Mouse (Mus musculus) heart, postnatal 14 days (tissue): ENCODE measurements around the gene Src. TPM values are rescaled to one million over a fixed set of nuclear protein-coding genes. Genes with fewer than 3 reads are reported as not detected.

Experiments used
- DNase-seq, 2 experiments: peaks; one replicate each; pipeline ENCODE4 v3.0.0; 2021 to 2022
- intact Hi-C: fragments of 180-260 bp; cut with DNase I; formaldehyde crosslinking; loops from one replicate; pipeline ENCODE4 v1.15.1; 2025
- total RNA-seq, 2 experiments: library from RNA; stranded (reverse); gene quantifications; 2 replicates each; pipeline ENCODE4 v1.2.3; 2021

Gene Src
- total RNA-seq, 2 experiments from 2014 or later, result 5.5 to 6.9 TPM

DNA sequence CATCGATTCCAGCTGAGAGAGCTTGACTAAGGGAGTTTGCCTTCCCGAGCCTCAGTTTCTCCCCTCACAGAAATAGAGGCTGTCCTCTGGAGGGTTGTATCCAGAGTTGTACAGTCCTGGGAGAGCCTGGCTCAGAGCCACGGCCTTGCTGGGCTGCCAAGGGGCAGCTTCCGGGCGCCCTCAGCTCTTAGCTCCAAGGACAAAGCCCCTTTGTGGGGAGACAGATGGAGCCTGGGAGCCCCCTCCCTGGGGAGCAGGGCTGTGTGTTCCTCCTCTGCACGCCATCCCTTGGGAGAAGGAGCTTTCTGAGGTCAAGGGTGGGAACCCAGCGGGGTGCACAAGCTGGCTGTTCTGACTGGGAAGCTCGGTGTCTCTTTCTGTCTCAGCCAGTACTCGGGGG lies 14.2 kb downstream of the Src start:
- peak; percentile 34 to 52 for DNase-seq
- intact Hi-C loops, result no loop called here

DNA sequence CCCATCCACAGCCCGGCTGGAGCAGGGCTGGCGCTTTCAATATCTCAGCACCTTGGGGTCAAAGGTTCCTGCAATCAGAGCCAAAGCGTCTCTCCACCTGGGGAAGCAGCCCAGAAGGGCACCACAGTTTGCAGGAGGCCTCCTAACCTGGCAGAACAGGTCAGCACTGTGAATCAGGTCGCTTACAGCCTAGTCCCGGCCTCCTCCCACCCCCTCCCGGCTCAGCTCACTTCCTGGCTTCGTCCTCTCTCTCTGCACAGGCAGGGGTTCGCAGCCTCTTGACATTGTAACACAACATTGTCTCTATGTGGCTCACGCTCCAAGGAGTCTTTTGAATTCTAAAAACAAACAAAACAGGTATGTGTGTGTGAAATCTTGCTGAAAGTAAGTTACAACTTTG lies 15.8 kb downstream of the Src start:
- no peak for DNase-seq
- intact Hi-C loops, result no loop called here

GRCm38 (mm10) chr2:157434497-157434896 lies 16.3 kb downstream of the Src start:
- peak in 1 of 2 experiments; percentile 31 for DNase-seq
- intact Hi-C loops, result no loop called here

GRCm38 (mm10) chr2:157436496-157436895 lies 18.3 kb downstream of the Src start:
- intact Hi-C loops, result no loop called here
- DNase-seq, result no peak

DNA sequence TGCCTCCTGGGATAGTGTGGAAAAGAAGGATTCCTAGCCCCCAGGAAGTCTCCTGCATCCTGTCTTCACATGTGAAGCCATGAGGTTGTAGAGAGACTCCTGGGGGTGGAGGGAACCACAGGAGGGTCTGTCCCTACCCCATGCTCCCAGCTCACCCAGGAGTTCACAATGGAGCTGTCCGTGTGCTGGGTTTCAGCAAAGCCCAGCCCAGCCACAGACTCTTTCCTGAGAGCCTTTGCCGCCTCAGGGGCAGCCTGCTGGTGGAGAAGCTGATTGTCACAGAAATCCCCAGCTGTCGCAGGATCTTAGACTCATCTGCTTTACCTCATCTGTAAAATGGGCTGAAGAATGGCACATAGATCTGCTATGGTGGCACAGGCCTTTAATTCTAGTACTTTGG lies 18.9 kb downstream of the Src start:
- intact Hi-C loops, result no loop called here
- DNase-seq, result no peak

GRCm38 (mm10) chr2:157441363-157441762 lies 23.1 kb downstream of the Src start:
- intact Hi-C loops, result no loop called here
- no peak for DNase-seq

GRCm38 (mm10) chr2:157447297-157448158 lies 29.3 kb downstream of the Src start:
- intact Hi-C loops, result no loop called here
- no peak for DNase-seq

GRCm38 (mm10) chr2:157448356-157448755 lies 30.1 kb downstream of the Src start:
- no peak for DNase-seq
- intact Hi-C loops, result no loop called here

DNA sequence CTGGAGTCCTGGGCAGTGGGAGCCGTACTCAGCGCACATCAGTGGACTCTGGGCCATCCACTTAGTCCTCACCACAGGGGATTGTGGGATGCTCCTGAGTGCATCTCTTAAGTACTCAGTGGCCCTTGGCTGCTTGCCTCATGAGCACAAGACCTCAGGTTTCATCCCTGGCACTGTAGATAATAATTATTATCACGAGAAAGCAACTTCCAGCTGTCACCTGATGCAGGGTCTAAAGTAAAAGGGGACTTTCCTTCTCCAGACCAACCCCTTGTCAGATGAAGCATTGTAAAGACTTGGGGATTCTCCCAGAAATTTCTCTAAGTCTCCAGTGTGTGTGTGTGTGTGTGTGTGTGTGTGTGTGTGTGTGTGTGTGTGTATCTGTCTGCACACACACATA lies 32.7 kb downstream of the Src start:
- no peak for DNase-seq
- intact Hi-C loops, result no loop called here

- intact Hi-C loops, result no loop called here
Measured at GRCm38 (mm10) chr2:157451372-157452040, 33.3 kb downstream of the Src start.

GRCm38 (mm10) chr2:157457100-157457806 lies 39.0 kb downstream of the Src start:
- peak; percentile 95 to 97 for DNase-seq
- intact Hi-C loops, result loop anchor here (1.0 to 2.0 kb wide), 2 partner anchors 114 to 164 kb away; no protein-coding TSS in a partner anchor

More at GRCm38 (mm10) chr2:157451372-157452040, 33.3 kb downstream of the Src start:
- no peak for DNase-seq

GRCm38 (mm10) chr2:157458472-157458871 lies 40.2 kb downstream of the Src start:
- intact Hi-C loops, result loop anchor here (1.0 kb wide), 1 partner anchor 113 kb away; the partner anchor contains the start of gene Blcap
- peak; percentile 81 to 90 for DNase-seq

GRCm38 (mm10) chr2:157459736-157460135 lies 41.5 kb downstream of the Src start:
- DNase-seq, result peak in 1 of 2 experiments; percentile 20
- intact Hi-C loops, result no loop called here

DNA sequence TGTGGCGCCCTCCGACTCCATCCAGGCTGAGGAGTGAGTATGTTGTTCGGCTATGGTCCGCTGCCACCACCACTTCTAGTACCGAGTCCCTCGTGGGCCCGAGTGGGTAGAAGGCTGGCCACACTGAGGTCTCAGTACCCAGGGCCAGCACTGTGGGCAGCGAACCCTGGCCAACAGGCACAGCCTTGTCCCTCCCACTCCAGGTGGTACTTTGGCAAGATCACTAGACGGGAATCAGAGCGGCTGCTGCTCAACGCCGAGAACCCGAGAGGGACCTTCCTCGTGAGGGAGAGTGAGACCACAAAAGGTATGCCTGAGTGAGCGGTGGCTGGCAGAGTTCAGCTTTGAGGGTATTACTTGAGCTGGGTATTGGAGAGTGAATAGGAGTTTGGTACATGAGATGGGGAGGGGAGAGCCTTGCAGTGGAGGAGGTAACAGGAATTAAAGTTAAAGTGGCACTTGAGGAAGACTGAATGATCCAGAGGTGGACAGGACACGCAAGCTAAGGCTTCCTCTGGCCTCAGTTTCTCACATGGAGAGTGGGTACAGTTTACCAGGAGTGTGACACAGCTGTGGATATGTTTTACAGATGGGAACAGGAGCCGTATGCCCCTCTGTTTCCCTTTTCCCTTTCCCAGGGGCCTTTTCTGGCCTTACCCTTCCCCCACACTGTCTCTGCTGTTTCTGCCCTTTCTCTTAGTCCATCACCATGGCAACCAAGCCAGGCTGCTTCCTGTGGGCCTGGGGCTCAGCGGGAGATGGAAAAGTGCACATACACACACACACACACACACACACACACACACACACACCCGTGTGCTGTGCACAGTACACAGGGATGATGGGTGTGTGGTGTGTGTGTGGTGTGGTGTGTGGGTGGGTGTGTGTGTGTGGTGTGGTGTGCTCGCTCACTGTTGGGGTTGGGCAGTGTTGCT lies 44.8 kb downstream of the Src start:
- intact Hi-C loops, result no loop called here
- no peak for DNase-seq

GRCm38 (mm10) chr2:157463887-157464745 lies 45.9 kb downstream of the Src start:
- intact Hi-C loops, result no loop called here
- no peak for DNase-seq

DNA sequence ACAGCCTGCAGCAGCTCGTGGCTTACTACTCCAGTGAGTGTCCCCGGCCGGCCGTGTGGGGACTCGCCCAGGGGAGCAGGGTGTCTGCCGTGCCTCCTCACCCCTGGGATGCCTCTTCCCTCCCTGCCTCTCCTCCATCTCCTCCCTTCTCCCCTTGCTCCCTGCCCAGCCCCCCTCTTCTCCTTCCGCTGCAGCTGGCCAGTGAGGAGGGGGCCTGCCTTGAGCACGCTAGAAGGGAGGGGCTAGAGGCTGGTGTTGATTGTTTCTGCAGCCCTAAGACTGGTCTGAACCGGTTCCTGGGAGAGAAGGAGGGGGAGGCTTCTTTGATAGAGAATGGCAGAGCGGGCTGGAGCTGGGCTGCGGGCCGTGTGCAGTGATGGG lies 46.5 kb downstream of the Src start:
- intact Hi-C loops, result no loop called here
- no peak for DNase-seq

DNA sequence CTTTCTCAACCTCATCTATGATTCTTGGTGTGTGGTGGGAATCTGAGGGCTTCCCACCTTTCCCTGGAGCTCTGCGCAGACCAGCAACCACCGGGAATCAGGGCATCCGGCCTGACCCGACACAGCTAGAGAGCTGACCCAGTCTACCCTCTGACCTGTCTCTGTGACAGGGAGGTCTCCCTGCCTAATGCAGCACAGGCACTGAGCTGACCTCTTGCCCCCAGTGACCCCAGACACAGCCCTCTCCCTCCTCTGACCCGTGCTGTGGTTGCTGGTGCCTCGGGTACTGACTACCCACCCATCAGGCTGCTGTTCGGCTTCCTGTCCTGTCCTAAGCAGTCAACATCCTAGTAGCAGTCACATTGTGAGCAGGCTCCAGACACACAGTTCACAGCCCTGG lies 48.6 kb downstream of the Src start:
- intact Hi-C loops, result no loop called here

DNA sequence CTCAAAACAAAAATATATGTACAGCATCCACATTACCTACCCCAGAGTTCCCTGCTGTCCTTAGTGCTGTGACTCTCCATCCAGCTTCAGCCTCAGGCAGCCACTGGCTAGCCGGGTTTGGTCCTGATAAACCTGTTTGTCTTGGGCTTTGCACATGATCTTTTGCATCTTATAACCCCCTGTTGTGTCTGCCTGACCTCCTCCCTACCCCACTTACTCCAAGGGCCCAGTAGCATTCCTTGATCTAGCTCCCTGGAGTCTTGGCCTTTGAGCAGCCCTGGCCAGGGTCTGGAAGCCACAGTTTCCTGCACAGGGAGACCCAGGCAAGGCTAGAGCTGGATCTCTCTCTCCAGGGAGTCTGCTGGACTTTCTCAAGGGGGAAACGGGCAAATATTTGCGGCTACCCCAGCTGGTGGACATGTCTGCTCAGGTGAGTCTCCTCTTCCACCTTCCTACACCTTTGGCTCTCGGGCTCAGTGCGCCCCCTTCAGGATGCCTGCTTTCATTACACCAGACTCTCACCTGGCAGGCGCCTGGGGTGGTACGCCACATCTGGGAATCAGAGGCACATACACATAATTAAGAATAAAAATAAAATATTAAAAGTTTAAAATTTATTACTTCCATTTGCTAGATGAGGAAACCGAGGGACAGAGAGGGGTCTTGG lies 50.0 kb downstream of the Src start:
- intact Hi-C loops, result no loop called here
- no peak for DNase-seq

More for the DNA sequence above, 48.6 kb downstream of the Src start:
- DNase-seq, result no peak
